Mouse (Mus musculus) spleen, adult 2 months (tissue): ENCODE data around the gene Asf1b.

Source experiments
- CTCF ChIP-seq: fragments of 200-500 bp; IDR thresholded peaks from 2 replicates; pipeline ENCODE4 v1.5.1; 2011; ENCODE audit warnings: mild to moderate bottlenecking, inconsistent platforms; ENCODE audit not compliant: insufficient read depth, insufficient read length, insufficient replicate concordance; ENCODE audit errors: extremely low read depth
- POLR2A ChIP-seq: fragments of 200-500 bp; IDR thresholded peaks from 2 replicates; pipeline ENCODE4 v1.6.1; 2011; ENCODE audit warnings: low read depth, low read length, inconsistent platforms

DNA sequence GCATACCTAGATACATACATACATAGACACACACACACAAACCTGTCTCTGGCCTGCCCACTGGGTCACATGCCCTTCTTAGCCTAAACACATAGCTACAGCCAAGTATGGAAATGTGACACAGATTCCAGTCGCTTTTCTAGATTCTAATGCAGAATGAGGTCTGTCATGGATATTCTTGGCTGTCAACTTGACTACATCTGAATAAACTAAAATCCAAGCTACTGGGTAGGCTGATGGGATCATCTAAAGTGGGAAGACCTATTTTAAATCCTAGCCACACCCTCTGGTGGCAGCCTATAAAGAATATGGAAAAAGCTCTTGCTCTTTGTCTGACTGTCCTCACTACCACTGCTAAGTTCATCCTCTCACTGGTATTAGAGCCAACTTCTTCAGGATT, 12.9 kb upstream of the Asf1b start:
- no peak for TF ChIP-seq CTCF
- no peak for TF ChIP-seq POLR2A
